Mouse (Mus musculus) MEL (cell line): ENCODE measurements around the gene Pgm3. TPM values are rescaled to one million over a fixed set of nuclear protein-coding genes. Genes with fewer than 3 reads are reported as not detected.

Experiments used
- DNase-seq: peaks from one replicate; pipeline ENCODE4 v3.0.0; 2011; ENCODE audit warnings: low read depth, low spot score
- H3K27ac ChIP-seq: 2 replicates; pipeline ENCODE4 v1.5.1; 2012; ENCODE audit warnings: low read depth, mild to moderate bottlenecking, control low read depth, low read length, moderate library complexity; ENCODE audit not compliant: control insufficient read depth
- H3K27me3 ChIP-seq, 2 experiments: fragments of 150-350 bp in 1 of 2; sonication (generic) in 1 of 2; 2 replicates each; pipeline ENCODE4 v1.6.1; 2012; ENCODE audit warnings: low read length in 2 of 2, mild to moderate bottlenecking in 2 of 2, improper control_type of control experiment in 1 of 2, moderate library complexity in 1 of 2; ENCODE audit not compliant: insufficient read depth in 2 of 2, control insufficient read depth in 1 of 2
- H3K36me3 ChIP-seq, 2 experiments: 2 replicates each; pipeline ENCODE4 v1.6.1; 2012 to 2014; ENCODE audit warnings: low read length in 2 of 2, improper control_type of control experiment in 1 of 2, inconsistent platforms in 1 of 2, mild to moderate bottlenecking in 1 of 2; ENCODE audit not compliant: insufficient read depth in 2 of 2, control insufficient read depth in 1 of 2
- H3K4me1 ChIP-seq, 2 experiments: fragments of 150-350 bp in 1 of 2; sonication (generic) in 1 of 2; 2 replicates each; pipeline ENCODE4 v1.6.1; 2012; ENCODE audit warnings: low read length in 2 of 2, improper control_type of control experiment in 1 of 2, mild to moderate bottlenecking in 1 of 2; ENCODE audit not compliant: insufficient read depth in 2 of 2, control insufficient read depth in 1 of 2
- H3K4me3 ChIP-seq, 2 experiments: fragments of 150-350 bp in 1 of 2; sonication (generic) in 1 of 2; 2 replicates each; pipeline ENCODE4 v1.5.1; 2012; ENCODE audit warnings: low read depth in 2 of 2, low read length in 2 of 2, mild to moderate bottlenecking in 2 of 2, moderate library complexity in 2 of 2, control low read depth in 1 of 2, improper control_type of control experiment in 1 of 2; ENCODE audit not compliant: control insufficient read depth in 1 of 2, insufficient read depth in 1 of 2
- H3K79me2 ChIP-seq: 2 replicates; pipeline ENCODE4 v1.6.1; 2012; ENCODE audit warnings: mild to moderate bottlenecking, low read length, moderate library complexity; ENCODE audit not compliant: control insufficient read depth, poor library complexity, insufficient read depth
- H3K9ac ChIP-seq: 2 replicates; pipeline ENCODE4 v1.6.1; 2012; ENCODE audit warnings: low read depth, mild to moderate bottlenecking, control low read depth, low read length, moderate library complexity; ENCODE audit not compliant: control insufficient read depth, poor library complexity, severe bottlenecking
- H3K9me3 ChIP-seq: fragments of 150-350 bp; sonication (generic); replicated peaks from 2 replicates; pipeline ENCODE4 v1.6.1; 2012; ENCODE audit warnings: mild to moderate bottlenecking, low read length, improper control_type of control experiment, moderate library complexity; ENCODE audit not compliant: insufficient read depth
- BHLHE40 ChIP-seq: IDR thresholded peaks from 2 replicates; pipeline ENCODE4 v1.6.1; 2012; ENCODE audit warnings: low read depth, mild to moderate bottlenecking, inconsistent platforms, low read length, improper control_type of control experiment, borderline replicate concordance
- ETS1 ChIP-seq: IDR thresholded peaks from 2 replicates; pipeline ENCODE4 v1.6.1; 2012; ENCODE audit warnings: low read depth, mild to moderate bottlenecking, inconsistent platforms, low read length, improper control_type of control experiment, moderate library complexity
- GABPA ChIP-seq: IDR thresholded peaks from 2 replicates; pipeline ENCODE4 v1.6.1; 2012; ENCODE audit warnings: low read depth, mild to moderate bottlenecking, inconsistent platforms, low read length, improper control_type of control experiment, moderate library complexity
- MEF2A ChIP-seq: IDR thresholded peaks from 2 replicates; pipeline ENCODE4 v1.6.1; 2014; ENCODE audit warnings: low read depth, mild to moderate bottlenecking, inconsistent platforms, low read length, improper control_type of control experiment; ENCODE audit not compliant: poor library complexity, insufficient replicate concordance, severe bottlenecking; ENCODE audit errors: extremely low read depth
- MYC ChIP-seq: IDR thresholded peaks from 2 replicates; pipeline ENCODE4 v1.6.1; 2011; ENCODE audit warnings: low read depth, mild to moderate bottlenecking, low read length, improper control_type of control experiment, moderate library complexity
- TBP ChIP-seq: IDR thresholded peaks from 2 replicates; pipeline ENCODE4 v1.8.0; 2011; ENCODE audit warnings: low read depth, low read length, improper control_type of control experiment
- USF1 ChIP-seq: IDR thresholded peaks from 2 replicates; pipeline ENCODE4 v1.6.1; 2014; ENCODE audit warnings: low read depth, mild to moderate bottlenecking, inconsistent platforms, low read length, improper control_type of control experiment, moderate library complexity
- USF2 ChIP-seq, 2 experiments: IDR thresholded peaks; 2 replicates each; pipeline ENCODE4 v1.6.1; 2011 to 2012; ENCODE audit warnings: improper control_type of control experiment in 2 of 2, low read length in 2 of 2, borderline replicate concordance in 1 of 2, inconsistent platforms in 1 of 2, low read depth in 1 of 2, mild to moderate bottlenecking in 1 of 2; ENCODE audit not compliant: insufficient read depth in 1 of 2
- ZC3H11A ChIP-seq: IDR thresholded peaks from 2 replicates; pipeline ENCODE4 v1.6.1; 2012; ENCODE audit warnings: low read depth, mild to moderate bottlenecking, inconsistent platforms, low read length, improper control_type of control experiment
- ZMIZ1 ChIP-seq: IDR thresholded peaks from 2 replicates; pipeline ENCODE4 v1.6.1; 2012; ENCODE audit warnings: low read depth, mild to moderate bottlenecking, inconsistent platforms, low read length, improper control_type of control experiment, moderate library complexity
- polyA plus RNA-seq, 2 experiments: library from polyadenylated mRNA; stranded (reverse) in 1 of 2; unstranded in 1 of 2; fragments of >175 nt in 1 of 2; fragments of >200 nt in 1 of 2; gene quantifications; 2 replicates each; pipeline versions ENCODE4 v1.2.1 to v1.2.4; 2012; ENCODE audit warnings: low replicate concordance in 2 of 2, low read depth in 1 of 2; ENCODE audit not compliant: insufficient read length in 2 of 2, insufficient read depth in 1 of 2, missing spikeins in 1 of 2
- total RNA-seq: library from RNA; depleted of rRNA; stranded (reverse); fragments of 300-350 nt; gene quantifications from 2 replicates; pipeline ENCODE4 v1.2.3, GENCODE M21; 2012

Gene Pgm3
- total and polyA plus RNA-seq, 3 experiments = 10.2 to 10.9 TPM; not detected in 1

DNA sequence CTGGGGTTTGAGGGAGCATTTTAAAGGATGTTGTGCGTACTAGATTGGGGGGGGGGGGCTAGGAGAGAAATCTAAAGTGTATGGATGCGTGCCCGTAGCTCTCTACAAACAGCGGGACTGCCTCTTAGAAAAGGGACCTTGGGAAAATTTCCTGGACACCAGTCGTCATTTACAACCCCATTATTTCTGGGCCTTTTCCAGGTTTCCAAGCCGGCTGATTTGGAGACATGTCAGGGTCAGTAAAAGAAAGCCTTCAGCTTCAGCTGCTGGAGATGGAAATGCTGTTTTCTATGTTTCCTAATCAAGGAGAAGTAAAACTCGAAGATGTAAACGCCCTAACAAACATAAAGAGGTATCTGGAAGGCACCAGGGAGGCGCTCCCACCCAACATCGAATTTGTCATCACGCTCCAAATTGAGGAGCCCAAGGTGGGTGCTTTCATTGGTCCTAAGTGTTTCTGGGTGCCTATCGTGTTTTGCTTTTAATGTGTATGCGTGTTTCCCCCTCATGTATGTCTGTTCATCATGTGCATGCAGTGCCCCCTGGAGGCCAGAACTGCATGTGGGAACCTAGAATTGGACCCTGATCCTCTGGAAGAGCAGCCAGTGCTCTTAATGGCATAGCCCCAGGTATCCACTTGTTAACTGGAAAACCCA lies 1.1 kb upstream of the Pgm3 start (continued):
- TF ChIP-seq BHLHE40 (0 out of 2 replicates have a peak, but pooled peaks have one; percentile 5), USF1 (no peak), ZMIZ1 (no peak)

- Histone ChIP-seq H3K4me3 (peak overlapping the region; percentile 96 to 98), H3K79me2 (peaks cover 2% of the 10 kb centered on the region; the same call in 1 of the 2 replicates), H3K9ac (peak overlapping the region; percentile 76), H3K27ac (no peak overlapping the region), H3K27me3 (no peaks in the 10 kb centered on the region), H3K4me1 (peaks cover 0 to 6% of the 10 kb centered on the region in 2 experiments; a peak in 2 of 4 replicates), H3K36me3 (no peaks in the 10 kb centered on the region; a peak in 1 of 4 replicates)
- DNase-seq = no peak
- TF ChIP-seq GABPA (no peak), ETS1 (no peak)
- TF ChIP-seq, all 39 proteins: peak for 0
- no peaks in the 10 kb centered on the region for H3K9me3 ChIP-seq
Observed at GRCm38 (mm10) chr9:86572196-86572595, 554 bp upstream of the Pgm3 start.

DNA sequence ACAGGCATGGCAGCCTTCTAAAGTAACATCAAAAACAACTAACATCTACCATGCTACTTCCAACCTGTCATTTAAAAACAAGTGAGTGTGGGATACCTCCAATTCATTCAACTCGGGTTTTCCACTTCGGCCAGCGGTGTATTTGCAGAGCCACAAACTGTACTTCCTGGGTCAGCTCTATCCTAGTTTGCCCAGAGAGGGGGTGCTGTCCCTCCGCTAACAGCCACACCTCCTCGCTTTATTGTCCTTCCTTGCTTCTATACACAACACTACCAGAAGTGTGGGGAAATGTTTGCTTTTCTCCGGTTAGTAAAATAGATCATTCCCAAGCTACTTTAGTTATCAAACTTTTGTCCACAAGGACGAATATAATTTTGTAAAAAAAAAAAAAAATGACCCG lies 696 bp downstream of the Pgm3 start:
- DNase-seq = peak; percentile 13
- H3K4me3 ChIP-seq = peak overlapping the region; percentile 93 to 96
- TF ChIP-seq MEF2A = no peak
- TF ChIP-seq USF2 (IDR thresholded peaks at IDR 0.05; ENCODE audit: borderline replicate concordance in 1 of 2, insufficient read depth in 1 of 2, low read depth in 1 of 2, low read length in 2 of 2) = no peak
- no peak for TF ChIP-seq ZC3H11A
- no peak for TF ChIP-seq TBP
- no peak for TF ChIP-seq MYC

More for the DNA sequence above, 696 bp downstream of the Pgm3 start:
- no peak overlapping the region; the same call in 1 of the 2 replicates for H3K9ac ChIP-seq
- no peak overlapping the region for H3K27ac ChIP-seq
- H3K9me3 ChIP-seq = no peaks in the 10 kb centered on the region
- peaks cover 0 to 6% of the 10 kb centered on the region in 2 experiments; a peak in 2 of 4 replicates for H3K4me1 ChIP-seq
- H3K79me2 ChIP-seq = peaks cover 2% of the 10 kb centered on the region; the same call in 1 of the 2 replicates
- H3K27me3 ChIP-seq = no peaks in the 10 kb centered on the region
- H3K36me3 ChIP-seq = no peaks in the 10 kb centered on the region; a peak in 1 of 4 replicates
